Mouse (Mus musculus): ENCODE results near the gene Rmdn2. TPM values are rescaled to one million over a fixed set of nuclear protein-coding genes. Genes with fewer than 3 reads are reported as not detected.

The Rmdn2 gene
- total RNA-seq (2014; rRNA removed) (5.8 and 12.0 TPM in 2 replicates), polyA plus RNA-seq (2015; fragmentation: Nextera tagmentation; extraction: Ambion mirVana) (7.3 and 9.4 TPM in 2 replicates)

DNA sequence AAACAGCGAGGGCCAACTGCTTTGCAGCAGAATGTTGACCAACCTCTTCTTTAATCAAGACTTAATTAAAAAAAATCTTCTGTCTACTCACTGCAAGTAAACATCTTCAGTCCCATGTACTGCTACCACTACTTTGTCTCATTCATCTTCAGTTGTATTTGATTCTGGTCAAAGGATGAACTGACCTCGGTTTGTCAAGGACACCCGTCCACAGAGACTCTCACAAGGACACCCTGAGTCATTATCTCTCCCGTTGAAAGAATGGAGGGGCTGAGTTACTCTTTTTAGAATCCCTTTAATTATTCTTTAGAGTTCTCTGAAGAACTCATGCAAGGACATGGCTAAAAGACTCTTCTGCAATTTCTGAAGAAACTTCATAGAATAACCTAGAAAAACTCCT, at the start of gene Rmdn2:
Gene Rmdn2 (plus strand): TSS at position 319 of the 400 bp plus-strand sequence.
- ATAC-seq, result no peak

GRCm38 (mm10) chr17:79563067-79563620, 48.5 kb upstream of the Rmdn2 start:
- WGBS, result 40% methylated on average over 7 of the region's 7 CpGs

More for the DNA sequence above, at the start of gene Rmdn2:
- Histone ChIP-seq H3K9ac (no peak within 1 kb of the TSS), H3K9me3 (ENCODE audit: low read length) (no peaks in the 10 kb centered on the region), H3K27ac (ENCODE audit: low read depth, low read length) (no peak within 1 kb of the TSS), H3K27me3 (ENCODE audit: insufficient read depth, low read length) (no peaks in the 10 kb centered on the region), H3K4me2 (ENCODE audit: low read depth) (no peak within 1 kb of the TSS), H3K4me1 (ENCODE audit: insufficient read depth) (0 out of 2 replicates have a peak, but pooled peaks cover 3% of the 10 kb centered on the region), H3K4me3 (ENCODE audit: low read depth, low read length) (no peak within 1 kb of the TSS), H3K36me3 (ENCODE audit: insufficient read depth) (no peaks in the 10 kb centered on the region)
- no peak for DNase-seq
- no peak for TF ChIP-seq CTCF (IDR thresholded peaks at IDR 0.05; ENCODE audit: low read depth)
- 68% methylated on average over 4 of the region's 4 CpGs for WGBS

GRCm38 (mm10) chr17:79563721-79564120, 47.9 kb upstream of the Rmdn2 start:
- Histone ChIP-seq H3K9ac (no peak overlapping the region), H3K27me3 (ENCODE audit: insufficient read depth, low read length) (no peaks in the 10 kb centered on the region), H3K9me3 (ENCODE audit: low read length) (0 out of 2 replicates have a peak, but pooled peaks cover 9% of the 10 kb centered on the region), H3K4me2 (ENCODE audit: low read depth) (no peak overlapping the region), H3K27ac (ENCODE audit: low read depth, low read length) (peak overlapping the region; percentile 59; the same call in 1 of the 2 replicates), H3K4me3 (ENCODE audit: low read depth, low read length) (no peak overlapping the region), H3K4me1 (ENCODE audit: insufficient read depth) (peaks cover 11% of the 10 kb centered on the region), H3K36me3 (ENCODE audit: insufficient read depth) (no peaks in the 10 kb centered on the region)
- 72% methylated on average over 2 of the region's 2 CpGs for WGBS
- DNase-seq (no peak), ATAC-seq (no peak)
- no peak for TF ChIP-seq CTCF (IDR thresholded peaks at IDR 0.05; ENCODE audit: low read depth)

More at GRCm38 (mm10) chr17:79563067-79563620, 48.5 kb upstream of the Rmdn2 start:
- H3K27ac ChIP-seq (ENCODE audit: low read depth, low read length), result peak overlapping the region; percentile 59
- H3K4me3 ChIP-seq (ENCODE audit: low read depth, low read length), result no peak overlapping the region
- peaks cover 11% of the 10 kb centered on the region for H3K4me1 ChIP-seq (ENCODE audit: insufficient read depth)
- no peaks in the 10 kb centered on the region for H3K27me3 ChIP-seq (ENCODE audit: insufficient read depth, low read length)
- H3K9ac ChIP-seq, result no peak overlapping the region
- peak; percentile 91 for ATAC-seq
- no peak for TF ChIP-seq CTCF (IDR thresholded peaks at IDR 0.05; ENCODE audit: low read depth)
- 0 out of 2 replicates have a peak, but pooled peaks cover 9% of the 10 kb centered on the region for H3K9me3 ChIP-seq (ENCODE audit: low read length)
- H3K36me3 ChIP-seq (ENCODE audit: insufficient read depth), result no peaks in the 10 kb centered on the region
- H3K4me2 ChIP-seq (ENCODE audit: low read depth), result 0 out of 2 replicates have a peak overlapping the region, but pooled peaks have one; percentile 1
- peak; percentile 51 for DNase-seq

DNA sequence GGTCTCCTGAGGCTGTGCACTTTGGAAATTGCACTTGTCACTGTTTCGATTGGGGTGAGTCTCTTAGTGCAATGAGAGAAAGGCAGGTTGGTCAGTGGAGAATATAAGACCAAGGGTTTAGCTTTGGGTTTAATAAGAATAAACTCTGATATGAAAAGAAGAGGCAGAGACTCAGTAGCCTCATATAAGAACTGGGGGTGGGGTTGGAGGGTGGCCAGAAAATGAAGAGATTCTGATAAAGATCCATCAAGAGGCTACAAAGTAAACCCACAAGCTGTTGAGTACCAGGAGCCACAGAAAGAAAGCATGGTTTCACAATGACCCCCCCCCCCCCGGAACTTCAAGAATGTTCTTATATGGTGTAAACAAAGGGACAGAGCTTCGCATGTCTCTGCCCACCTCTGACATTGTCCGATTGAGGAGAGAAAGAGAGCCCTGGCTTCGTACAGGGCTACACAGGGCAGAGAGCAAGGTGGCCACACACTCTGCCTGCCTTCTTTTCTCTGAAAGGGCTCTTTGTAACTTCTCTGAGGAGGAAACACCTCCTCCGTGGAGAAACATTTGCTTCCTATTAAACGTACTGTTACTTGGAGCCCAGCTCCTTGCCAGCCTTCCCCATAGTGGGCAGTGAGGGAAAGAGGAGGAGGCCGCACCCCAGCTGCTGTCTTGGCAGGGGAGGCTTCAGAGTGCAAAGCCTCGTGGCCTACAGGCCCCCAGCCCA, 46.3 kb upstream of the Rmdn2 start:
- no peaks in the 10 kb centered on the region for H3K36me3 ChIP-seq (ENCODE audit: insufficient read depth)
- DNase-seq, result no peak
- 47% methylated on average over 9 of the region's 9 CpGs for WGBS

DNA sequence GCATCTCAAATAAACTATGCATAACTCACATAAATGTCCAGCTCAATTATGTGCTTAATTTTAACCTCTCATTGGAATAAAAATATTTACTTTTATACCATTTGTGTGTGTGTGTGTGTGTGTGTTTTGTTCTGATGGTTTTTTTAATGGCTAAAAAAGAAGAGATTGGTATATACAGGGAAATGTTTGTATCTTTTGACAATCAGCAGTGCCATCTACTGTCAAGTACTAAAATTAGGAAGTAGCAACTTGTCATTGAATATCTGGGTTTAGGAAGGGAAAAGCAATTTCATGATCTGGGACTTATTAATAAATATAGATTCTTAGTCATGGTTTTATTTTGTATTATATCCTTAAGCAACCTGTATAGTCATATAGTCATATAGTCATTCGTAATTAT, 43.3 kb upstream of the Rmdn2 start:
- no peaks in the 10 kb centered on the region for H3K9me3 ChIP-seq (ENCODE audit: low read length)
- H3K27me3 ChIP-seq (ENCODE audit: insufficient read depth, low read length), result no peaks in the 10 kb centered on the region
- no peak overlapping the region for H3K27ac ChIP-seq (ENCODE audit: low read depth, low read length)
- H3K4me2 ChIP-seq (ENCODE audit: low read depth), result no peak overlapping the region
- no peak overlapping the region for H3K9ac ChIP-seq
- no peak overlapping the region for H3K4me3 ChIP-seq (ENCODE audit: low read depth, low read length)
- 85% methylated on average over 1 of the region's 1 CpGs for WGBS
- TF ChIP-seq CTCF (IDR thresholded peaks at IDR 0.05; ENCODE audit: low read depth), result peak; percentile 70
- peaks cover 4% of the 10 kb centered on the region for H3K4me1 ChIP-seq (ENCODE audit: insufficient read depth)
- peak; percentile 54 for ATAC-seq
- peak; percentile 60 for DNase-seq
- no peaks in the 10 kb centered on the region for H3K36me3 ChIP-seq (ENCODE audit: insufficient read depth)

More for the DNA sequence above, 46.3 kb upstream of the Rmdn2 start:
- peaks cover 11% of the 10 kb centered on the region for H3K4me1 ChIP-seq (ENCODE audit: insufficient read depth)
- ATAC-seq, result no peak; the same call in 1 of the 2 replicates
- H3K27ac ChIP-seq (ENCODE audit: low read depth, low read length), result no peak overlapping the region
- 0 out of 2 replicates have a peak, but pooled peaks cover 2% of the 10 kb centered on the region for H3K9me3 ChIP-seq (ENCODE audit: low read length)
- no peak overlapping the region for H3K9ac ChIP-seq
- H3K27me3 ChIP-seq (ENCODE audit: insufficient read depth, low read length), result no peaks in the 10 kb centered on the region
- no peak overlapping the region for H3K4me2 ChIP-seq (ENCODE audit: low read depth)
- no peak for TF ChIP-seq CTCF (IDR thresholded peaks at IDR 0.05; ENCODE audit: low read depth)
- no peak overlapping the region for H3K4me3 ChIP-seq (ENCODE audit: low read depth, low read length)

DNA sequence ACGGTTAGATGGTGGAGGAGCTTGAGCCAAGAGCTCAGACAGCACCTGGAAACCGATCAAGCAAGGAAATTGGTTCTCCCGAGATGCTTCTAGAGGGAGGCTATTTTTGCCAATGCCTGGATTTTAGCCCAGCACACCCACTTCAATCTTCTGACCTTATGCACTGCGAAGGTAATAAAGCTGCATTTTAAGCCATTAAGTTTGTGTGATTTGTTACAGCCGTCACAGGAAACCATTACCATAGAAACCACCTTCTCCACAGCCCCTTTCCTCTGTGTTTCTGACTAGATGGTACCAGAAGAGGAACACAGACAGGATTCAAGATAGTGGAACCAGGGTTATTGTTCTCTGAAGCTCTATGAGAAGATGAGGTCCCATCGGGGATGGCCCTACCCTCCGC, 33.3 kb upstream of the Rmdn2 start:
- DNase-seq, result no peak
- no peak overlapping the region for H3K4me3 ChIP-seq (ENCODE audit: low read depth, low read length)
- TF ChIP-seq CTCF (IDR thresholded peaks at IDR 0.05; ENCODE audit: low read depth), result no peak
- WGBS, result 80% methylated on average over 7 of the region's 7 CpGs
- H3K4me1 ChIP-seq (ENCODE audit: insufficient read depth), result no peaks in the 10 kb centered on the region
- H3K36me3 ChIP-seq (ENCODE audit: insufficient read depth), result no peaks in the 10 kb centered on the region
- no peak overlapping the region for H3K27ac ChIP-seq (ENCODE audit: low read depth, low read length)
- H3K9me3 ChIP-seq (ENCODE audit: low read length), result no peaks in the 10 kb centered on the region
- no peak overlapping the region for H3K9ac ChIP-seq
- no peak overlapping the region for H3K4me2 ChIP-seq (ENCODE audit: low read depth)
- H3K27me3 ChIP-seq (ENCODE audit: insufficient read depth, low read length), result no peaks in the 10 kb centered on the region
- ATAC-seq, result no peak
